Mouse (Mus musculus): ENCODE results near the gene Hist1h4f. TPM values are rescaled to one million over a fixed set of nuclear protein-coding genes. Genes with fewer than 3 reads are reported as not detected.

The Hist1h4f gene
- polyA plus RNA-seq, 1 experiment from 2014 or later: 0.90 TPM

Other genes with a start within 250 kb of the Hist1h4f start
- gene Zfp322a, start 182.4 kb downstream of the Hist1h4f start, polyA plus RNA-seq (2017; shearing (Covaris generic)): 30.3 TPM
- 11.8 TPM for gene Abt1, start 127.8 kb downstream of the Hist1h4f start, polyA plus RNA-seq (2017; shearing (Covaris generic))
- gene Btn1a1, start 85.7 kb downstream of the Hist1h4f start, polyA plus RNA-seq (2017; shearing (Covaris generic)): not detected
- not detected for gene Btn2a2, start 62.8 kb downstream of the Hist1h4f start, polyA plus RNA-seq (2017; shearing (Covaris generic))
- gene Hist1h4h, start 20.6 kb downstream of the Hist1h4f start, polyA plus RNA-seq (2017; shearing (Covaris generic)): 3.7 TPM
- gene Hist1h2af, start 17.7 kb downstream of the Hist1h4f start, polyA plus RNA-seq (2017; shearing (Covaris generic)): not detected
- 0.77 TPM for gene Hist1h3g, start 16.2 kb downstream of the Hist1h4f start, polyA plus RNA-seq (2017; shearing (Covaris generic))
- gene Hist1h2bh, start 8.3 kb downstream of the Hist1h4f start, polyA plus RNA-seq (2017; shearing (Covaris generic)): not detected
- gene Hist1h3f, start 7.6 kb downstream of the Hist1h4f start, polyA plus RNA-seq (2017; shearing (Covaris generic)): not detected
- gene Hist1h1d, start 1.6 kb upstream of the Hist1h4f start, polyA plus RNA-seq (2017; shearing (Covaris generic)): 0.50 TPM
- gene Hist1h3e, start 10.7 kb upstream of the Hist1h4f start, polyA plus RNA-seq (2017; shearing (Covaris generic)): 1.3 TPM
- gene Hist1h2ae, start 19.6 kb upstream of the Hist1h4f start, polyA plus RNA-seq (2017; shearing (Covaris generic)): 6.5 TPM
- 6.1 TPM for gene Hist1h2bg, start 19.7 kb upstream of the Hist1h4f start, polyA plus RNA-seq (2017; shearing (Covaris generic))
- gene Hist1h2bf, start 22.5 kb upstream of the Hist1h4f start, polyA plus RNA-seq (2017; shearing (Covaris generic)): 1.1 TPM
- gene Hist1h2ad, start 22.7 kb upstream of the Hist1h4f start, polyA plus RNA-seq (2017; shearing (Covaris generic)): not detected
- not detected for gene Hist1h3d, start 24.1 kb upstream of the Hist1h4f start, polyA plus RNA-seq (2017; shearing (Covaris generic))
- gene Hist1h4d, start 29.9 kb upstream of the Hist1h4f start, polyA plus RNA-seq (2017; shearing (Covaris generic)): 40.6 TPM
- 5.0 TPM for gene Hist1h2be, start 69.5 kb upstream of the Hist1h4f start, polyA plus RNA-seq (2017; shearing (Covaris generic))
- gene Hist1h1e, start 70.9 kb upstream of the Hist1h4f start, polyA plus RNA-seq (2017; shearing (Covaris generic)): 15.3 TPM
- 0.24 TPM for gene Hist1h2ac, start 132.3 kb upstream of the Hist1h4f start, polyA plus RNA-seq (2017; shearing (Covaris generic))
- 13.7 TPM for gene Hist1h2bc, start 132.6 kb upstream of the Hist1h4f start, polyA plus RNA-seq (2017; shearing (Covaris generic))
- not detected for gene Hist1h1t, start 144.2 kb upstream of the Hist1h4f start, polyA plus RNA-seq (2017; shearing (Covaris generic))
- gene Hist1h4c, start 146.8 kb upstream of the Hist1h4f start, polyA plus RNA-seq (2017; shearing (Covaris generic)): 4.1 TPM
- gene Hfe, start 159.2 kb upstream of the Hist1h4f start, polyA plus RNA-seq (2017; shearing (Covaris generic)): 0.76 TPM
- 15.9 TPM for gene Hist1h1c, start 187.2 kb upstream of the Hist1h4f start, polyA plus RNA-seq (2017; shearing (Covaris generic))
- not detected for gene Hist1h3c, start 194.0 kb upstream of the Hist1h4f start, polyA plus RNA-seq (2017; shearing (Covaris generic))
- gene Hist1h2bb, start 195.1 kb upstream of the Hist1h4f start, polyA plus RNA-seq (2017; shearing (Covaris generic)): 1.2 TPM
- gene Hist1h2ab, start 199.5 kb upstream of the Hist1h4f start, polyA plus RNA-seq (2017; shearing (Covaris generic)): 2.7 TPM
- gene Hist1h3b, start 200.6 kb upstream of the Hist1h4f start, polyA plus RNA-seq (2017; shearing (Covaris generic)): not detected
- gene Hist1h4b, start 205.4 kb upstream of the Hist1h4f start, polyA plus RNA-seq (2017; shearing (Covaris generic)): 18.1 TPM
- not detected for gene Hist1h4a, start 209.6 kb upstream of the Hist1h4f start, polyA plus RNA-seq (2017; shearing (Covaris generic))
- gene Hist1h3a, start 210.7 kb upstream of the Hist1h4f start, polyA plus RNA-seq (2017; shearing (Covaris generic)): 2.4 TPM
- 1.8 TPM for gene Hist1h1a, start 212.0 kb upstream of the Hist1h4f start, polyA plus RNA-seq (2017; shearing (Covaris generic))
- gene Trim38, start 218.3 kb upstream of the Hist1h4f start, polyA plus RNA-seq (2017; shearing (Covaris generic)): not detected

Data from activated CD4-positive, CD25-positive, alpha-beta regulatory T cell, adult 9 weeks (primary cell).